Mouse (Mus musculus): ENCODE measurements at regions not wholly inside any gene's neighbourhood (a gene's known extent, or its start where the extent isn't known, plus 50 kb on each side); places are given as distances from the start of the nearest gene placed in this dataset.

GRCm38 (mm10) chr11:24843839-24844738, 766.2 kb downstream of the Bcl11a start:
- DNase-seq = no peak

- no peak for DNase-seq
These were observed 779.1 kb downstream of the Bcl11a start for GRCm38 (mm10) chr11:24856991-24857390.

GRCm38 (mm10) chr11:24864637-24865036, 786.8 kb downstream of the Bcl11a start:
- no peak for DNase-seq

- DNase-seq = no peak
These were observed 787.4 kb downstream of the Bcl11a start for GRCm38 (mm10) chr11:24865067-24865796.
